Mouse (Mus musculus): ENCODE data around the gene Hist1h1e.
A peak's percentile ranks its signal among the peaks of the same experiment; 100 is the strongest.
"Not testable (repeated sequence)": the region's sequence is repeated elsewhere in the genome, so short reads cannot be mapped to it uniquely, and the experiment has no call there.

Hist1h1e gene

GRCm38 (mm10) chr13:23573034-23573897 is 49.1 kb downstream of the Hist1h1e start:
- DNase-seq (ENCODE audit: low spot score), result not testable (repeated sequence)

DNA sequence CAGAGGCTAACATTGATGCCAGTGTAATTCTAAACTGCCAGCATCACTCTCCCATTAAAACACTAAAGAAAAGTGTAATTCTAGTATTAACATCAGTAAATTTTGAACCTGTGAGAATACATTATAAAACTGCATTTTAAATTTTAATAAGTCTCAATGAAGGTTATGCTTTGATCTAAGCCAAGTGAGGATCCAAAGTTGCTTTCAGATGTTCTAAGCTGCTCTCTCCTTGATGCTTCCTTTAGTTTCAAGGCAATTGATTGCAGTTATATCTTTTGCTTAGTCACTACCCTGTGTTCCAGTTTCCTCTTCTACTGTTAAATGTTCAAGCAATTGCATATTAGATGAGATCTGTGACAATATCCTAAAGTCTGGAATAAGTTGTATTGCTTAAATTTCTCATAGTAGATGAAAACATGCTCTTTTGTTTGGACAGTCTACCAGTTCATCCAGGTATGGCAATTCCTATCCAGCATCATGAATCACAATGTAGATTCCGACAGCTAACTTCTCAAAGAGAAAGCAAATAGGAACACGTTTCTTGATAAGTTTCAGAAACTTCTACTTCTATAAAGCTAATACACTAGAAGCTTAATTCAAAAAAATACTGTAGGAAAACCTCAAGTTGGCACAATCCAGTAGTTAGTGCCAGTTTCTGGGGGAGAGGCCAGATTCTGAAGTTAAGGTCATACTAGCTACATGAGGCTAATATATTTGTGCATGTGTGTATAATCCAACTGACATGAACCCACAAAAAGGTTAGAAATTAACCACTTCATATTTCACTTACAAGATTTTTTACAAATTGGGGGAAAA is 49.9 kb downstream of the Hist1h1e start:
- no peak for DNase-seq (ENCODE audit: low spot score)

DNA sequence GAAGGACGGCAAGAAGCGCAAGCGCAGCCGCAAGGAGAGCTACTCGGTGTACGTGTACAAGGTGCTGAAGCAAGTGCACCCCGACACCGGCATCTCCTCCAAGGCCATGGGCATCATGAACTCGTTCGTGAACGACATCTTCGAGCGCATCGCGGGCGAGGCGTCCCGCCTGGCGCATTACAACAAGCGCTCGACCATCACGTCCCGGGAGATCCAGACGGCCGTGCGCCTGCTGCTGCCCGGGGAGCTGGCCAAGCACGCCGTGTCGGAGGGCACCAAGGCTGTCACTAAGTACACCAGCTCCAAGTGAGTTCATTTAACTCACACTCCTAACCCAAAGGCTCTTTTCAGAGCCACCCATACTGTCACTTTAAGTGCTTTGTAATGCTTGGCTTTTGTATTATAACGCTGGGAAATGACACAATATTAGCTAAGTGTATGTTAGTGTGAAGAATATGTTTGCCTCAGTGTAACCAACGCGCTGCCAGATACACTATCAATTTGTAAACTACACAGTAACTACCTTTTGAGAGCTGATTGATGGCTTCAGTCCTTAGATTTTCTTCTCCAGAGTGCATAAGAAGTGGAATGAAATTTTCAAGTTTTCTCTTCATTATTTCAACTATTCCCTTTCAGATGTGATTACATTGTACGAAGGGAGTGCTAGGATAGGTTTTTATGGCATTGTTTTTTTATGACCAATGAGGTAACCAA is 50.7 kb downstream of the Hist1h1e start:
- DNase-seq (ENCODE audit: low spot score), result not testable (repeated sequence)

- DNase-seq (ENCODE audit: low spot score), result peak; percentile 93
These were observed 51.3 kb downstream of the Hist1h1e start, which contains the start of the genes Hist1h2ae and Hist1h2bg for GRCm38 (mm10) chr13:23571022-23571503. Gene Hist1h2ae (minus strand): TSS chr13:23571220. Gene Hist1h2bg (plus strand): TSS chr13:23571396.

Data from lung, postnatal 25 days (tissue).